Mouse (Mus musculus): ENCODE measurements around the gene Col4a4. TPM values are rescaled to one million over a fixed set of nuclear protein-coding genes. Genes with fewer than 3 reads are reported as not detected.

Gene Col4a4
- polyA plus RNA-seq, 1 experiment from 2014 or later = 0.24 TPM

- Histone ChIP-seq H3K27me3 (ENCODE audit: control insufficient read depth, insufficient read depth, low read length) (no peaks in the 10 kb centered on the region), H3K9me3 (ENCODE audit: control insufficient read depth, low read length) (no peaks in the 10 kb centered on the region), H3K9ac (replicated peaks; ENCODE audit: low read depth, low read length) (no peak overlapping the region), H3K4me1 (ENCODE audit: control insufficient read depth, insufficient read depth, low read length) (no peaks in the 10 kb centered on the region), H3K4me3 (ENCODE audit: low read depth, low read length) (no peak overlapping the region), H3K27ac (ENCODE audit: low read depth, low read length) (no peak overlapping the region), H3K36me3 (ENCODE audit: control insufficient read depth, insufficient read depth, low read length) (no peaks in the 10 kb centered on the region), H3K4me2 (ENCODE audit: low read depth, low read length) (no peak overlapping the region)
- no peak for ATAC-seq (ENCODE audit: low read depth)
- 36% methylated on average over 6 of the region's 6 CpGs for WGBS
Measured at GRCm38 (mm10) chr1:82536515-82537174, 50.0 kb downstream of the Col4a4 start.

DNA sequence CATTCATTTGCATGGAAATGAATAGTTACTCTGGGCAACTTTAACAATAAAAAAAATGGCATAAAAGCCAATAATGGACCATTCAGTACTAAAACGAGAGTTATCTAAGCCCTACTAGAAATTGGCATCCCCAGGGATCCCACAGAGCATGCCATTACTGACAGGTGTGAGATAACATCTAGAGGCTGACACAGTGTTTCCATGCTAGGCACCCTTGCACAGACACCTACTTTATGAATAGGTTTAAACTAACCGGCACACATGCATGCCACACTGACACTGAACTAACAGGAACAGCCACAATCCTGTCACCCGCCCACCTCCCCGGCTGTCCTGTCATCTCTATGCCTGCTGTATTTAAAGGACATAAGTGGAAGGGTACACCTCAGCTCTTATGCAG, 58.7 kb downstream of the Col4a4 start:
- no peak overlapping the region for H3K4me2 ChIP-seq (ENCODE audit: low read depth, low read length)

DNA sequence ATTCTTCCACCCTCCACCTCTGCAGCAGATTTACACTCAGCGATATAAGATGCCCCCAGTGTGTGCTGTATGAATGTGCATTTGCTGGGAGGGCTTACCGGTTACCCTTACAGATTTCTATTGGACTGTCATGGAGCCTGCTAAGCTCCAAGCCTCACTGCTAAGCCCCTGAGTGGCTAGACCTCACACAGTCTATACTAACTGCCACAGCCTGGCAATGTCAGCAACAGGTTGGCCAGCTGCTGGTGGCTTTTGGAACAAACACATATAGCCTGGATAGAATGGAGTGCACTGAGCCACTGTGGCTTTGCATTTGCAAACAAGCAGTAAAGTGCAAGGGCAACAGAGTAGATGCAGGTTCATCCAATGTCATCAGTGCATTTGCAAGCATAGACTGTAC, 94.7 kb downstream of the Col4a4 start:
- WGBS = 94% methylated on average over 2 of the region's 2 CpGs
- no peaks in the 10 kb centered on the region for H3K9me3 ChIP-seq (ENCODE audit: control insufficient read depth, low read length)

More for the DNA sequence above, 58.7 kb downstream of the Col4a4 start:
- ATAC-seq (ENCODE audit: low read depth) = no peak
- WGBS = 66% methylated on average over 4 of the region's 4 CpGs
- Histone ChIP-seq H3K36me3 (ENCODE audit: control insufficient read depth, insufficient read depth, low read length) (no peaks in the 10 kb centered on the region), H3K4me1 (ENCODE audit: control insufficient read depth, insufficient read depth, low read length) (no peaks in the 10 kb centered on the region), H3K27me3 (ENCODE audit: control insufficient read depth, insufficient read depth, low read length) (no peaks in the 10 kb centered on the region), H3K9ac (replicated peaks; ENCODE audit: low read depth, low read length) (no peak overlapping the region), H3K9me3 (ENCODE audit: control insufficient read depth, low read length) (no peaks in the 10 kb centered on the region), H3K4me3 (ENCODE audit: low read depth, low read length) (no peak overlapping the region), H3K27ac (ENCODE audit: low read depth, low read length) (no peak overlapping the region)

DNA sequence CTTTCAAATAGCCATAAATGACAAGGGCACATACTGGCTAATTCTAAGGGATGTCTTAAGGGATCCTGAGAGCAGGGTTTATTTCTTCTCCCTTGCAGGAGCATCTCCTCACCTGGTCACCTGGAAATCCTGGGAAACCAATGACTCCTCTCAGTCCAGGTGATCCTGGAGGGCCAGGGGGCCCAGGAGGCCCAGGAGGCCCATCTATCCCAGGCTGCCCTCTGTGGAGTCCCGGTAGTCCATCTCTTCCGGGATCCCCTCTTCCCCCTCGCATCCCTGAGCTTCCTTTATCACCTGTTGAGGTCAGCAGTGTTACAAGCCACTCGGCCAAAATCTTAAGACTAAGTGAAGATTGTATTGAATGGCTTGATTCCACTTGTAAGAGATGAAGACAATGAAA, 100.3 kb downstream of the Col4a4 start:
- Histone ChIP-seq H3K4me1 (ENCODE audit: control insufficient read depth, insufficient read depth, low read length) (no peaks in the 10 kb centered on the region), H3K27ac (ENCODE audit: low read depth, low read length) (no peak overlapping the region), H3K4me3 (ENCODE audit: low read depth, low read length) (no peak overlapping the region), H3K9ac (replicated peaks; ENCODE audit: low read depth, low read length) (no peak overlapping the region), H3K27me3 (ENCODE audit: control insufficient read depth, insufficient read depth, low read length) (no peaks in the 10 kb centered on the region), H3K4me2 (ENCODE audit: low read depth, low read length) (no peak overlapping the region), H3K9me3 (ENCODE audit: control insufficient read depth, low read length) (no peaks in the 10 kb centered on the region), H3K36me3 (ENCODE audit: control insufficient read depth, insufficient read depth, low read length) (no peaks in the 10 kb centered on the region)
- ATAC-seq (ENCODE audit: low read depth) = no peak
- WGBS = 92% methylated on average over 4 of the region's 4 CpGs

More for the DNA sequence above, 94.7 kb downstream of the Col4a4 start:
- peaks cover under 1% of the 10 kb centered on the region; the same call in 1 of the 2 replicates for H3K4me1 ChIP-seq (ENCODE audit: control insufficient read depth, insufficient read depth, low read length)
- no peak overlapping the region for H3K4me3 ChIP-seq (ENCODE audit: low read depth, low read length)
- ATAC-seq (ENCODE audit: low read depth) = no peak
- H3K4me2 ChIP-seq (ENCODE audit: low read depth, low read length) = no peak overlapping the region
- no peaks in the 10 kb centered on the region for H3K27me3 ChIP-seq (ENCODE audit: control insufficient read depth, insufficient read depth, low read length)
- no peak overlapping the region for H3K27ac ChIP-seq (ENCODE audit: low read depth, low read length)
- H3K36me3 ChIP-seq (ENCODE audit: control insufficient read depth, insufficient read depth, low read length) = no peaks in the 10 kb centered on the region
- H3K9ac ChIP-seq (replicated peaks; ENCODE audit: low read depth, low read length) = no peak overlapping the region

GRCm38 (mm10) chr1:82482371-82482770, 104.3 kb downstream of the Col4a4 start:
- no peaks in the 10 kb centered on the region for H3K9me3 ChIP-seq (ENCODE audit: control insufficient read depth, low read length)
- H3K9ac ChIP-seq (replicated peaks; ENCODE audit: low read depth, low read length) = no peak overlapping the region
- no peaks in the 10 kb centered on the region for H3K4me1 ChIP-seq (ENCODE audit: control insufficient read depth, insufficient read depth, low read length)
- no peaks in the 10 kb centered on the region for H3K27me3 ChIP-seq (ENCODE audit: control insufficient read depth, insufficient read depth, low read length)
- H3K4me2 ChIP-seq (ENCODE audit: low read depth, low read length) = no peak overlapping the region
- 86% methylated on average over 7 of the region's 7 CpGs for WGBS
- ATAC-seq (ENCODE audit: low read depth) = no peak
- no peaks in the 10 kb centered on the region for H3K36me3 ChIP-seq (ENCODE audit: control insufficient read depth, insufficient read depth, low read length)
- H3K4me3 ChIP-seq (ENCODE audit: low read depth, low read length) = no peak overlapping the region
- no peak overlapping the region for H3K27ac ChIP-seq (ENCODE audit: low read depth, low read length)

GRCm38 (mm10) chr1:82479696-82480487, 106.8 kb downstream of the Col4a4 start:
- ATAC-seq (ENCODE audit: low read depth) = no peak
- Histone ChIP-seq H3K4me1 (ENCODE audit: control insufficient read depth, insufficient read depth, low read length) (peaks cover under 1% of the 10 kb centered on the region; the same call in 1 of the 2 replicates), H3K4me3 (ENCODE audit: low read depth, low read length) (no peak overlapping the region), H3K36me3 (ENCODE audit: control insufficient read depth, insufficient read depth, low read length) (no peaks in the 10 kb centered on the region), H3K9me3 (ENCODE audit: control insufficient read depth, low read length) (no peaks in the 10 kb centered on the region), H3K27ac (ENCODE audit: low read depth, low read length) (no peak overlapping the region), H3K4me2 (ENCODE audit: low read depth, low read length) (no peak overlapping the region), H3K27me3 (ENCODE audit: control insufficient read depth, insufficient read depth, low read length) (no peaks in the 10 kb centered on the region), H3K9ac (replicated peaks; ENCODE audit: low read depth, low read length) (no peak overlapping the region)
- 85% methylated on average over 12 of the region's 12 CpGs for WGBS

- Histone ChIP-seq H3K27ac (ENCODE audit: low read depth, low read length) (no peak overlapping the region; the same call in 1 of the 2 replicates), H3K9me3 (ENCODE audit: control insufficient read depth, low read length) (no peaks in the 10 kb centered on the region), H3K9ac (replicated peaks; ENCODE audit: low read depth, low read length) (no peak overlapping the region), H3K4me2 (ENCODE audit: low read depth, low read length) (no peak overlapping the region), H3K4me3 (ENCODE audit: low read depth, low read length) (no peak overlapping the region), H3K27me3 (ENCODE audit: control insufficient read depth, insufficient read depth, low read length) (no peaks in the 10 kb centered on the region), H3K4me1 (ENCODE audit: control insufficient read depth, insufficient read depth, low read length) (peaks cover 6% of the 10 kb centered on the region; the same call in 1 of the 2 replicates), H3K36me3 (ENCODE audit: control insufficient read depth, insufficient read depth, low read length) (no peaks in the 10 kb centered on the region)
- no peak; the same call in 1 of the 2 replicates for ATAC-seq (ENCODE audit: low read depth)
- WGBS = 7% methylated on average over 9 of the region's 9 CpGs
Measured at GRCm38 (mm10) chr1:82476746-82477145, 109.9 kb downstream of the Col4a4 start.

GRCm38 (mm10) chr1:82476256-82476655, 110.4 kb downstream of the Col4a4 start:
- H3K4me3 ChIP-seq (ENCODE audit: low read depth, low read length) = no peak overlapping the region
- H3K4me1 ChIP-seq (ENCODE audit: control insufficient read depth, insufficient read depth, low read length) = peaks cover 6% of the 10 kb centered on the region; the same call in 1 of the 2 replicates
- H3K27me3 ChIP-seq (ENCODE audit: control insufficient read depth, insufficient read depth, low read length) = no peaks in the 10 kb centered on the region
- no peak overlapping the region; the same call in 1 of the 2 replicates for H3K27ac ChIP-seq (ENCODE audit: low read depth, low read length)
- H3K4me2 ChIP-seq (ENCODE audit: low read depth, low read length) = no peak overlapping the region
- WGBS = 30% methylated on average over 11 of the region's 11 CpGs
- no peaks in the 10 kb centered on the region for H3K9me3 ChIP-seq (ENCODE audit: control insufficient read depth, low read length)
- no peak overlapping the region for H3K9ac ChIP-seq (replicated peaks; ENCODE audit: low read depth, low read length)
- peak; percentile 56; the same call in 1 of the 2 replicates for ATAC-seq (ENCODE audit: low read depth)
- H3K36me3 ChIP-seq (ENCODE audit: control insufficient read depth, insufficient read depth, low read length) = no peaks in the 10 kb centered on the region

- Histone ChIP-seq H3K4me2 (ENCODE audit: low read depth, low read length) (no peak overlapping the region), H3K9me3 (ENCODE audit: control insufficient read depth, low read length) (no peaks in the 10 kb centered on the region), H3K4me1 (ENCODE audit: control insufficient read depth, insufficient read depth, low read length) (peaks cover 6% of the 10 kb centered on the region; the same call in 1 of the 2 replicates), H3K9ac (replicated peaks; ENCODE audit: low read depth, low read length) (no peak overlapping the region), H3K27ac (ENCODE audit: low read depth, low read length) (no peak overlapping the region), H3K36me3 (ENCODE audit: control insufficient read depth, insufficient read depth, low read length) (no peaks in the 10 kb centered on the region), H3K27me3 (ENCODE audit: control insufficient read depth, insufficient read depth, low read length) (no peaks in the 10 kb centered on the region), H3K4me3 (ENCODE audit: low read depth, low read length) (no peak overlapping the region)
- no peak for ATAC-seq (ENCODE audit: low read depth)
- 60% methylated on average over 4 of the region's 4 CpGs for WGBS
Measured at GRCm38 (mm10) chr1:82475821-82476220, 110.8 kb downstream of the Col4a4 start.
